Mouse (Mus musculus): ENCODE measurements around the gene Trpm4.
"Not testable (repeated sequence)": the region's sequence is repeated elsewhere in the genome, so short reads cannot be mapped to it uniquely, and the experiment has no call there.

Gene Trpm4

DNA sequence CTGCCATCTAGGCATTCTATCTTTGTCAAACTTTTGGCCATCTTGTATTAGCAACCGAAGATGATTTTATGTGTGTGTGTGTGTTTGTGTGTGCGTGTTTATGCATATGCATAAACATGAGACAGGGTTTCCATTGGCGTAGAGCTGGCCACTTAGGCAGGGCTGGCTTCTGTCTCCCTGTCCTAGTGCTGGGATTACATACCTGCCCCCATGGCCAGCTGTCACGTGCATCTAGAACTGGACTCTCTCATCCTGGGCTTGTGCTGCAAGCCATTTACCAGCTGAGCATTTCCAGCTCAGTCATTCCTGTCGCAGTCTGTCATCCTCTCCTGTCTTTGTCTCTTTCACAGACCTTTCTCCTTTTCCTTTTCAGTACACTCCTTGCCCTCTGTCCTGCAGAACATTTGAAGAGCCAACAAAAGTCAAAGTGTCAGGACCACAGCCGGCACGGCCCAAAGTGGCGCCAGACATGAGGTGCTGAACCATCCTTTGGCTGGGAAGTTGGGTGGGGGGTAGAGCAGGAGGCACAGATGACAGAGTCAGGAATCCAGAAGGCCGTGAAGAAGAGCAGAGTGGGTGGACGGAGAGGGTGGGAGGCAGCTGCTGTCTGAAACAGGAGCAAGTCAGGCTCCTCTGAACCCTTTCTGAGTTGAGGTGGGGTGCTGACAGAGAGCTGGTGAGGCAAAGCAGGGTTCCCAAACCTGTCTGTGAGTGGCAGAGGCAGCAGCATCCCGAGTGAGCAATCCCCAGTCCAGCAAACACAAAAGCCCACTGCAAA is 76.3 kb downstream of the Trpm4 start:
- DNase-seq (ENCODE audit: low read depth in 2 of 2, low spot score in 2 of 2) = no peak

DNA sequence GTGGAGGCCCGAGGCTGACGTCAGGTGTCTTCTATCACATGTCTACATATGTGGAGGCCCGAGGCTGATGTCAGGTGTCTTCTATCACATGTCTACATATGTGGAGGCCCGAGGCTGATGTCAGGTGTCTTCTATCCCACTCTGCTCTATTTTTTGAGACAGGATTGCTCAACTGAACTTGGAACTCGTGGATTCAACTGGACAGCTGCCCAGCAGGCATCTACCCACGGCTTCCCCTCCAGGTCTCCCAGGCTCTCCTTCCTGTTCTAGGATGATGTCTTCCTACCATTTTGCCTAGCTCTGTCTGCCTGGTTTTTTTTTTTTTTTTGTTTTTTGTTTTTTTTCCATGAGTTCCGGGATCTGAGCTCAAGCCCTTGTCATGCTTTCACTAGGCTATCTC is 77.8 kb downstream of the Trpm4 start:
- DNase-seq (ENCODE audit: low read depth in 2 of 2, low spot score in 2 of 2) = not testable (repeated sequence)

DNA sequence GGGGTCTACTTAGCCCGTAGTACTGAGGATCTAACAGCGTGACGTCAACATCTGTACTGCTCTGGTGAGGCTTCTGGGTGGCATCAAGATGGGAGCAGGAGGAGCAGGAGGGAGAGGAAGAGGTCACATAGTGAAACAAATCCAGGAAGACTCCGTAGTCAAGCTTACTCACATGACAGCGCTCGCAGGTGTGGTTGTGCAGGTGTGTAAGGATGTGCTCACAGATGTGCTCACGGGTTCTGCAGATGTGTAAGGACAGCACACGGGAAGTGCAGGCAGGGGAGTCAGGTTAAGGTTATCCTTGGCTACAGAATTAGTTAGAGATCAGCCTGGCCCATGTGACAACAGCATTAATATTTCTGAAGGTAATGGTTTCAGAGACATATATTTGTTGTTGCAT is 79.8 kb downstream of the Trpm4 start:
- DNase-seq (ENCODE audit: low read depth in 2 of 2, low spot score in 2 of 2) = no peak

Data from CD8-positive naive resting alpha-beta T cell, adult 2 months (primary cell).